Mouse (Mus musculus): Measurements from ENCODE around the gene Fbxl19. TPM values are rescaled to one million over a fixed set of nuclear protein-coding genes. Genes with fewer than 3 reads are reported as not detected.

Gene Fbxl19
- polyA plus RNA-seq, 1 experiment from 2014 or later = 6.9 TPM

- H3K4me3 ChIP-seq (replicated peaks; ENCODE audit: low read length) = peak within 1 kb of the TSS; percentile 91
- under 1% methylated on average over 74 of the region's 90 CpGs for WGBS
- H3K4me1 ChIP-seq (replicated peaks; ENCODE audit: control insufficient read depth, insufficient read depth, low read length) = peaks cover 19% of the 10 kb centered on the region
- H3K9ac ChIP-seq = peak within 1 kb of the TSS; percentile 90
- ATAC-seq (ENCODE audit: low FRiP score) (peak; percentile 87), DNase-seq (ENCODE audit: low spot score) (peak; percentile 86)
- peak within 1 kb of the TSS; percentile 96 for H3K27ac ChIP-seq
- no peaks in the 10 kb centered on the region for H3K9me3 ChIP-seq (ENCODE audit: control insufficient read depth, low read length)
- H3K27me3 ChIP-seq (ENCODE audit: control insufficient read depth, insufficient read depth, low read length) = no peaks in the 10 kb centered on the region
- peaks cover 30% of the 10 kb centered on the region for H3K36me3 ChIP-seq (replicated peaks; ENCODE audit: control insufficient read depth, insufficient read depth)
- H3K4me2 ChIP-seq (replicated peaks) = peak within 1 kb of the TSS; percentile 61
Observed at GRCm38 (mm10) chr7:127708207-127709078, 35.9 kb upstream of the Fbxl19 start, which contains the start of gene Bcl7c. Gene Bcl7c, minus strand, starts transcription at chr7:127708933.

GRCm38 (mm10) chr7:127709261-127709979 lies 34.9 kb upstream of the Fbxl19 start:
- Histone ChIP-seq H3K36me3 (replicated peaks; ENCODE audit: control insufficient read depth, insufficient read depth) (peaks cover 20% of the 10 kb centered on the region), H3K27ac (no peak overlapping the region), H3K9me3 (ENCODE audit: control insufficient read depth, low read length) (no peaks in the 10 kb centered on the region), H3K4me1 (replicated peaks; ENCODE audit: control insufficient read depth, insufficient read depth, low read length) (peaks cover 19% of the 10 kb centered on the region), H3K27me3 (ENCODE audit: control insufficient read depth, insufficient read depth, low read length) (no peaks in the 10 kb centered on the region), H3K4me2 (replicated peaks) (peak overlapping the region; percentile 61), H3K9ac (peak overlapping the region; percentile 90; the same call in 1 of the 2 replicates), H3K4me3 (replicated peaks; ENCODE audit: low read length) (peak overlapping the region; percentile 91)
- 81% methylated on average over 5 of the region's 5 CpGs for WGBS
- DNase-seq (ENCODE audit: low spot score) = no peak
- ATAC-seq (ENCODE audit: low FRiP score) = no peak

DNA sequence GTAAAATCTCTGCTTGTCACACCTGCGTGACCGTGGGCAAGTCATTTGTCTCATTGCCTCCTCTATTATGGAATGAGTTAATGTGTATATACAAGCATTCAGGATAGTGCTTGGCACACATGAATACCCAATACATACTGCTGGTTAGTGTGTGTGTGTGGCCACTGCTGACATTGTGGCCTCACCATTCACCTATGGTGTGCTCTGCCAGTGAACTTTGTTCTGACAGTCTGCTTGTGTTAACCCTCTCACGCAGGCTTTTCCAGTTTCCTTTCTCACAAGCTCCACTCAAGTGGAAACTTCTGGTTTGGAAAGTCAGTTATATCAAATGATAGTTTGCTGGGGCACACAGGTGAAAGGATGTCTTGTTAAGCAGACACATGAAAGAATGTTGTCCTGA lies 33.3 kb upstream of the Fbxl19 start:
- H3K4me2 ChIP-seq (replicated peaks) = no peak overlapping the region
- no peak overlapping the region for H3K27ac ChIP-seq
- 88% methylated on average over 3 of the region's 3 CpGs for WGBS
- H3K36me3 ChIP-seq (replicated peaks; ENCODE audit: control insufficient read depth, insufficient read depth) = peaks cover 6% of the 10 kb centered on the region
- DNase-seq (ENCODE audit: low spot score) (no peak), ATAC-seq (ENCODE audit: low FRiP score) (no peak)
- H3K4me1 ChIP-seq (replicated peaks; ENCODE audit: control insufficient read depth, insufficient read depth, low read length) = peaks cover 19% of the 10 kb centered on the region
- no peaks in the 10 kb centered on the region for H3K27me3 ChIP-seq (ENCODE audit: control insufficient read depth, insufficient read depth, low read length)
- no peak overlapping the region for H3K9ac ChIP-seq
- H3K9me3 ChIP-seq (ENCODE audit: control insufficient read depth, low read length) = no peaks in the 10 kb centered on the region
- H3K4me3 ChIP-seq (replicated peaks; ENCODE audit: low read length) = no peak overlapping the region

DNA sequence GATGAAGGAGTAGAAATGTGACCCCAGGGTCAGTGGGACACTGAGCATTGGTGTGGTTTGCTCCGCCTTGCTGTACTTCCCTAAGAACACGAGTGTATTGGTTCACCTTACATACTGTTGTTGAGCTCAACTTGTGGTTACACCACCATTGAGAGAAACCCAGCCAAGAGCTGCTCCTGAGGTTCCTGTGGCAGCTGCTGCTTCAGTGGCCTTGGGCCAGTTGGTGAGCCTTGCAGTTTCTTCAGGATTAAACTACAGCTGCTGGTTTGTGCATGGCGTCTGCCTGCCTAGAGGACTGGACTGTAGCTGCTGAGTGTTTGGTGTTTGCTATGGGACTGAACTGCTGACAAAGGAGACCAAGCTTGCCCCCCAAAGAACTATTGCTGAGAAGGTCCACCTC lies 32.9 kb upstream of the Fbxl19 start:
- Histone ChIP-seq H3K9ac (no peak overlapping the region), H3K36me3 (replicated peaks; ENCODE audit: control insufficient read depth, insufficient read depth) (peaks cover 2% of the 10 kb centered on the region), H3K27ac (no peak overlapping the region), H3K4me1 (replicated peaks; ENCODE audit: control insufficient read depth, insufficient read depth, low read length) (peaks cover 19% of the 10 kb centered on the region), H3K4me3 (replicated peaks; ENCODE audit: low read length) (no peak overlapping the region), H3K4me2 (replicated peaks) (no peak overlapping the region), H3K27me3 (ENCODE audit: control insufficient read depth, insufficient read depth, low read length) (no peaks in the 10 kb centered on the region), H3K9me3 (ENCODE audit: control insufficient read depth, low read length) (no peaks in the 10 kb centered on the region)
- WGBS = 85% methylated on average over 3 of the region's 3 CpGs
- no peak for ATAC-seq (ENCODE audit: low FRiP score)
- DNase-seq (ENCODE audit: low spot score) = no peak

DNA sequence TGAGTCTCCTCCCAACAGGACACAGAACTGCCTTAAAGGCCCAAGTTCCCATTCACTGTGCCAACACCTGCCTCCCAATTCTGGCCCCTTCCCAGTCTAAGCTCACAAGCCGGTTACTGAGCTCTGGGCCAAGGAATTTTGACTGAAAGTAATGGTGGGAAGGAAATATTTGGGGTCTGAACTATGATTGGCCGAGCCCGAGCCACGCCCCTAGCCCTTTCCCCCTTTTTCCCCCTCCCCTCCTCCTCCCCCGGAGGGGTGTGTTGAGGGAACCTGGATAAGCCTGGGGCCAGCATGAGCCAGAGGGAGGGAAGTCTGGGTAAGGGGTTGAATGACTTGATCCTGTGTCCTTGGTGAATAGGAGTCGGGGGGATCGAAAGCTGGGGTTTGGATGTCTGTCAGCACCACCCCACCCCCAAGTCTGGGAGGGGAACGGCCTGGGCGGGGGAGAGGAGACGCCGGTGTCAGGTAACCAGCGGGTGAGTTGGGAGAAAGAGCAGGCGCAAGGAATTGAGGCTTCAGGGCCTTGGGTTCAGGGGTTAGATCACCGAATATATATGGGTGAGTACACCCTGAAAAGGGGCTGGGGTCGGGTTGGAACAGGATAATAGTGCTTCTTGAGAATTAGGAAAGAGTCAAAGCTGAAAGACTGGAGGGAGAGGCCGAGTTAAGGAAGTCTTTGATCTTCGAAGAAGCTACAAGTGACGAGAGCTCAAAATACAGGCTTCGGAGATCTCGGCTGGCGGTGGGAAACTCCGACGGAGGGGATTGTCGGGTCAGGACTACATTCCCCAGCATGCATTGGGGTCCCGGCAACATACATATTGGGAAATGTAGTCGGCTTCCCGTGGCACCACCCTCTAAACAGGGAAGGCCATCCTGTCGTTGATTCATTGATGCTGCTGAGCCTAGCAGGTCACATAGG lies 31.6 kb upstream of the Fbxl19 start, which contains the start of gene Ctf1:
TSS of gene Ctf1 (plus strand) at position 276 of the 925 bp plus-strand sequence.
- Histone ChIP-seq H3K27ac (peak within 1 kb of the TSS; percentile 43), H3K4me1 (replicated peaks; ENCODE audit: control insufficient read depth, insufficient read depth, low read length) (peaks cover 20% of the 10 kb centered on the region), H3K9ac (0 out of 2 replicates have a peak within 1 kb of the TSS, but pooled peaks have one; percentile 6), H3K9me3 (ENCODE audit: control insufficient read depth, low read length) (no peaks in the 10 kb centered on the region), H3K36me3 (replicated peaks; ENCODE audit: control insufficient read depth, insufficient read depth) (no peaks in the 10 kb centered on the region), H3K27me3 (ENCODE audit: control insufficient read depth, insufficient read depth, low read length) (0 out of 2 replicates have a peak, but pooled peaks cover 3% of the 10 kb centered on the region), H3K4me2 (replicated peaks) (peak within 1 kb of the TSS; percentile 54), H3K4me3 (replicated peaks; ENCODE audit: low read length) (peak within 1 kb of the TSS; percentile 19)
- 2% methylated on average over 28 of the region's 28 CpGs for WGBS
- peak; percentile 79 for DNase-seq (ENCODE audit: low spot score)
- peak; percentile 64; the same call in 1 of the 2 replicates for ATAC-seq (ENCODE audit: low FRiP score)

DNA sequence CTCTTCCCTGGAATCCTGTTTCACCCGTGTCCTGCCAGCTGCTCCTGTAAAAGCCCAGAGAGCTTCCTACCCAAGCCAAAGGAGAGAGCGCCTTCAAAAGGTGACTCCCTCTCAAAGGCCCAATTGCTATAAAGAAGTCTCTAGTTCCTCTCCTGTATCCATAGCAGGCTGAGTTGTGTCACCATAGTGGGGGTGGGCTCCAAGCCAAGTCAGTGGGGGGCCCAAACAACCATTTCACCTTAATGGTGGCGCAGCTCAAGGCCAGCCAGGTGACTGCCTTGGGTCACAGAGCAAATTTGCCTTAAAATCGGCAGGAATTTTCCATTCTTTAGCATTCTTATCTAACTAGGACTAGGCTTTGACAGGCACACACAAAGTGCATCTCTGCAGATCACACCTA lies 29.5 kb upstream of the Fbxl19 start:
- Histone ChIP-seq H3K4me2 (replicated peaks) (no peak overlapping the region), H3K36me3 (replicated peaks; ENCODE audit: control insufficient read depth, insufficient read depth) (no peaks in the 10 kb centered on the region), H3K9ac (no peak overlapping the region), H3K27ac (no peak overlapping the region), H3K4me3 (replicated peaks; ENCODE audit: low read length) (no peak overlapping the region), H3K27me3 (ENCODE audit: control insufficient read depth, insufficient read depth, low read length) (0 out of 2 replicates have a peak, but pooled peaks cover 3% of the 10 kb centered on the region), H3K4me1 (replicated peaks; ENCODE audit: control insufficient read depth, insufficient read depth, low read length) (peaks cover 13% of the 10 kb centered on the region), H3K9me3 (ENCODE audit: control insufficient read depth, low read length) (no peaks in the 10 kb centered on the region)
- WGBS = 84% methylated on average over 4 of the region's 4 CpGs
- DNase-seq (ENCODE audit: low spot score) (no peak), ATAC-seq (ENCODE audit: low FRiP score) (no peak)

DNA sequence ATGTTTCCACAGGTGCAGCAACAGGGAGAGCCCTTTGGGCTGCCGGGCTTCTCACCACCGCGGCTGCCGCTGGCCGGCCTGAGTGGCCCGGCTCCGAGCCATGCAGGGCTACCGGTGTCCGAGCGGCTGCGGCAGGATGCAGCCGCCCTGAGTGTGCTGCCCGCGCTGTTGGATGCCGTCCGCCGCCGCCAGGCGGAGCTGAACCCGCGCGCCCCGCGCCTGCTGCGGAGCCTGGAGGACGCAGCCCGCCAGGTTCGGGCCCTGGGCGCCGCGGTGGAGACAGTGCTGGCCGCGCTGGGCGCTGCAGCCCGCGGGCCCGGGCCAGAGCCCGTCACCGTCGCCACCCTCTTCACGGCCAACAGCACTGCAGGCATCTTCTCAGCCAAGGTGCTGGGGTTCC lies 27.4 kb upstream of the Fbxl19 start:
- H3K4me3 ChIP-seq (replicated peaks; ENCODE audit: low read length) = peak overlapping the region; percentile 31
- peak overlapping the region; percentile 68 for H3K4me2 ChIP-seq (replicated peaks)
- DNase-seq (ENCODE audit: low spot score) = peak; percentile 58
- peaks cover 13% of the 10 kb centered on the region for H3K4me1 ChIP-seq (replicated peaks; ENCODE audit: control insufficient read depth, insufficient read depth, low read length)
- no peaks in the 10 kb centered on the region for H3K36me3 ChIP-seq (replicated peaks; ENCODE audit: control insufficient read depth, insufficient read depth)
- 1% methylated on average over 41 of the region's 41 CpGs for WGBS
- no peaks in the 10 kb centered on the region for H3K9me3 ChIP-seq (ENCODE audit: control insufficient read depth, low read length)
- no peak overlapping the region for H3K27ac ChIP-seq
- peak overlapping the region; percentile 54 for H3K9ac ChIP-seq
- ATAC-seq (ENCODE audit: low FRiP score) = 0 out of 2 replicates have a peak, but pooled peaks have one; percentile 61
- 0 out of 2 replicates have a peak, but pooled peaks cover 3% of the 10 kb centered on the region for H3K27me3 ChIP-seq (ENCODE audit: control insufficient read depth, insufficient read depth, low read length)

GRCm38 (mm10) chr7:127718339-127718738 lies 26.0 kb upstream of the Fbxl19 start:
- Histone ChIP-seq H3K4me3 (replicated peaks; ENCODE audit: low read length) (no peak overlapping the region), H3K27ac (no peak overlapping the region), H3K27me3 (ENCODE audit: control insufficient read depth, insufficient read depth, low read length) (0 out of 2 replicates have a peak, but pooled peaks cover 3% of the 10 kb centered on the region), H3K9me3 (ENCODE audit: control insufficient read depth, low read length) (no peaks in the 10 kb centered on the region), H3K9ac (no peak overlapping the region), H3K36me3 (replicated peaks; ENCODE audit: control insufficient read depth, insufficient read depth) (no peaks in the 10 kb centered on the region), H3K4me1 (replicated peaks; ENCODE audit: control insufficient read depth, insufficient read depth, low read length) (peaks cover 9% of the 10 kb centered on the region), H3K4me2 (replicated peaks) (no peak overlapping the region)
- WGBS = 88% methylated on average over 6 of the region's 6 CpGs
- DNase-seq (ENCODE audit: low spot score) (no peak), ATAC-seq (ENCODE audit: low FRiP score) (no peak)

Measured in hindbrain, embryonic 14.5 days (tissue).